Mouse (Mus musculus) heart, embryonic 16.5 days (tissue): ENCODE data around the gene Mlh3. TPM values are rescaled to one million over a fixed set of nuclear protein-coding genes. Genes with fewer than 3 reads are reported as not detected.
A peak's percentile ranks its signal among the peaks of the same experiment; 100 is the strongest.

Experiments
- ATAC-seq: fragments of 200-750 bp; cut with Nextera tagmentation; replicated peaks from 2 replicates; pipeline ENCODE4 v1.8.0; 2017; ENCODE audit warnings: moderate number of reproducible peaks; ENCODE audit not compliant: insufficient read depth, low FRiP score; ENCODE audit errors: extremely low read depth
- H3K27ac ChIP-seq: fragments of 300-500 bp; sonication (generic); 2 replicates; pipeline ENCODE4 v1.5.1; 2014; ENCODE audit warnings: mild to moderate bottlenecking, low read length, control low read depth, moderate library complexity
- H3K27me3 ChIP-seq: fragments of 300-500 bp; sonication (generic); 2 replicates; pipeline ENCODE4 v1.6.1; 2014; ENCODE audit warnings: low read length, mixed read lengths; ENCODE audit not compliant: control insufficient read depth, insufficient read depth
- H3K36me3 ChIP-seq: fragments of 300-500 bp; sonication (generic); 2 replicates; pipeline ENCODE4 v1.6.1; 2014; ENCODE audit not compliant: control insufficient read depth, insufficient read depth
- H3K4me1 ChIP-seq: fragments of 300-500 bp; sonication (generic); 2 replicates; pipeline ENCODE4 v1.6.1; 2014; ENCODE audit warnings: low read length, mixed read lengths; ENCODE audit not compliant: control insufficient read depth, insufficient read depth
- H3K4me2 ChIP-seq: fragments of 300-500 bp; sonication (generic); 2 replicates; pipeline ENCODE4 v1.6.1; 2014; ENCODE audit warnings: low read depth, mild to moderate bottlenecking, control low read depth, low read length
- H3K4me3 ChIP-seq: fragments of 300-500 bp; sonication (generic); 2 replicates; pipeline ENCODE4 v1.5.1; 2014; ENCODE audit warnings: mild to moderate bottlenecking, control low read depth, low read length
- H3K9ac ChIP-seq: fragments of 300-500 bp; sonication (generic); 2 replicates; pipeline ENCODE4 v1.6.1; 2014; ENCODE audit warnings: low read length, control low read depth
- H3K9me3 ChIP-seq: fragments of 300-500 bp; sonication (generic); replicated peaks from 2 replicates; pipeline ENCODE4 v1.6.1; 2016; ENCODE audit warnings: low read length; ENCODE audit not compliant: control insufficient read depth
- WGBS: fragments of 180-500 bp; shearing (Covaris S2); extraction: QIAGEN DNeasy Blood & Tissue Kit; methylation state at CpG from one replicate; pipeline ENCODE4 v1.1.7; 2014; 5-methylcytosine and 5-hydroxymethylcytosine counted together
- polyA plus RNA-seq: library from polyadenylated mRNA; unstranded; fragments of >200 nt; fragmentation: Nextera tagmentation; extraction: Ambion mirVana; gene quantifications from 2 replicates; pipeline ENCODE4 v1.2.1, GENCODE M21; 2015

The Mlh3 gene
- polyA plus RNA-seq, 1 experiment from 2014 or later = 6.4 TPM

DNA sequence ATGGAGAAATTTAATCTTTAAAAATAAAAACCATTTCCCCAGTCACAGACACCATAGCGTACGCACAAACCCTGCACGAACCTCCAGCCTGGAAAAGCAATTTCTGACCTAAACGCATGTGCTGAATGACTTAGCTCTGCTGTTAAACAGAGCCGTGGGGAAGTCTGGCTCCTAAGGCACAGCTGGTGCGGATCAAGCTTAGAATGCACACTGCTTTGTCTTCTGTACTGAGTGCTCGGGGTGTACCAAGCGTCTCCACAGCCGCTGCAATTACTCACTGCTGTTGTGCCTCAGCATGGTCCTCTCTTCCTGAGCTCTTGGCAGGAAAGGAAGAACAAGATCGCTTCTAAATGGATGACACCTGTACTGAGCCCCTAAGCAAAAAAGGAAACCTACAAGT lies 7.9 kb downstream of the Mlh3 start:
- peaks cover 4% of the 10 kb centered on the region for H3K4me1 ChIP-seq
- no peaks in the 10 kb centered on the region for H3K9me3 ChIP-seq
- H3K27ac ChIP-seq = no peak overlapping the region
- no peak overlapping the region for H3K9ac ChIP-seq
- H3K4me3 ChIP-seq = no peak overlapping the region
- no peak overlapping the region for H3K4me2 ChIP-seq
- H3K27me3 ChIP-seq = no peaks in the 10 kb centered on the region
- no peaks in the 10 kb centered on the region; the same call in 1 of the 2 replicates for H3K36me3 ChIP-seq
- 66% methylated on average over 10 of the region's 10 CpGs for WGBS
- ATAC-seq = no peak

GRCm38 (mm10) chr12:85257008-85257639 lies 13.3 kb downstream of the Mlh3 start:
- H3K4me1 ChIP-seq = peaks cover 3% of the 10 kb centered on the region
- no peaks in the 10 kb centered on the region for H3K27me3 ChIP-seq
- no peak overlapping the region for H3K4me3 ChIP-seq
- no peaks in the 10 kb centered on the region for H3K9me3 ChIP-seq
- no peak overlapping the region for H3K4me2 ChIP-seq
- ATAC-seq = peak; percentile 65
- no peaks in the 10 kb centered on the region for H3K36me3 ChIP-seq
- 47% methylated on average over 7 of the region's 7 CpGs for WGBS
- H3K9ac ChIP-seq = no peak overlapping the region
- peak overlapping the region; percentile 77 for H3K27ac ChIP-seq

GRCm38 (mm10) chr12:85256074-85256751 lies 14.2 kb downstream of the Mlh3 start:
- no peaks in the 10 kb centered on the region for H3K9me3 ChIP-seq
- no peaks in the 10 kb centered on the region for H3K27me3 ChIP-seq
- no peaks in the 10 kb centered on the region for H3K36me3 ChIP-seq
- H3K4me2 ChIP-seq = no peak overlapping the region
- peak; percentile 37; the same call in 1 of the 2 replicates for ATAC-seq
- no peak overlapping the region for H3K9ac ChIP-seq
- H3K27ac ChIP-seq = peak overlapping the region; percentile 77
- WGBS = 49% methylated on average over 7 of the region's 7 CpGs
- H3K4me1 ChIP-seq = peaks cover 3% of the 10 kb centered on the region
- no peak overlapping the region for H3K4me3 ChIP-seq

- WGBS = 74% methylated on average over 3 of the region's 3 CpGs
- Histone ChIP-seq H3K4me2 (no peak overlapping the region), H3K27ac (no peak overlapping the region), H3K9ac (no peak overlapping the region), H3K4me1 (peaks cover under 1% of the 10 kb centered on the region), H3K4me3 (no peak overlapping the region), H3K9me3 (peaks cover 4% of the 10 kb centered on the region; the same call in 1 of the 2 replicates), H3K27me3 (no peaks in the 10 kb centered on the region), H3K36me3 (peaks cover 6% of the 10 kb centered on the region)
- ATAC-seq = no peak
These were observed 18.3 kb downstream of the Mlh3 start for GRCm38 (mm10) chr12:85252083-85252482.

DNA sequence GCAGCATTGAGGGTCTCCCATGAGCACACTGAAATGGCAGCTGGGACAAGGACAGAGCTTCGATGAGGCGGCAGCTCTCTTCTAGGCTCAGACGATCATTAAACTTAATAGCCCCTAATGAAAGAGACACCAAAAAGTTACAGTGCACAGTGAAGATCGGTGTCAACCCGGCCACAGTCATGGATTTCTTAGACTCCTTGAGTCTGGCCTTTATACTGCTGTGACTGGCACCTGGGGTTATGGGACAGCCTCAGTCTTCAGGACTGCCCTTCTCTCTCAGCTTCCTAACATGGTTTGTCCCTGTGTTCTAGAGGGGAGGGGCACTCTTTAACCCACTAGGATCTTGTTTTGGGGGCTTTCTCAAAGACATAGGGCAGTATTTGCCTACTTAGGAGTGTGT lies 32.8 kb downstream of the Mlh3 start:
- no peak overlapping the region for H3K9ac ChIP-seq
- no peaks in the 10 kb centered on the region for H3K9me3 ChIP-seq
- H3K4me3 ChIP-seq = no peak overlapping the region
- H3K27ac ChIP-seq = no peak overlapping the region
- ATAC-seq = no peak
- H3K36me3 ChIP-seq = no peaks in the 10 kb centered on the region; the same call in 1 of the 2 replicates
- H3K27me3 ChIP-seq = no peaks in the 10 kb centered on the region
- H3K4me1 ChIP-seq = no peaks in the 10 kb centered on the region
- 88% methylated on average over 5 of the region's 5 CpGs for WGBS
- no peak overlapping the region for H3K4me2 ChIP-seq

- WGBS = 81% methylated on average over 21 of the region's 21 CpGs
- Histone ChIP-seq H3K4me2 (no peak overlapping the region), H3K36me3 (no peaks in the 10 kb centered on the region; the same call in 1 of the 2 replicates), H3K27me3 (no peaks in the 10 kb centered on the region), H3K27ac (no peak overlapping the region), H3K9ac (no peak overlapping the region), H3K9me3 (no peaks in the 10 kb centered on the region), H3K4me3 (no peak overlapping the region), H3K4me1 (no peaks in the 10 kb centered on the region)
- no peak for ATAC-seq
These were observed 36.7 kb downstream of the Mlh3 start for GRCm38 (mm10) chr12:85233376-85234358.

GRCm38 (mm10) chr12:85227876-85228599 lies 42.4 kb downstream of the Mlh3 start:
- 46% methylated on average over 15 of the region's 15 CpGs for WGBS
- ATAC-seq = no peak
- Histone ChIP-seq H3K4me3 (no peak overlapping the region), H3K4me2 (no peak overlapping the region), H3K27me3 (no peaks in the 10 kb centered on the region), H3K9ac (no peak overlapping the region), H3K9me3 (no peaks in the 10 kb centered on the region), H3K4me1 (peaks cover 4% of the 10 kb centered on the region; the same call in 1 of the 2 replicates), H3K36me3 (peaks cover 22% of the 10 kb centered on the region), H3K27ac (no peak overlapping the region)

GRCm38 (mm10) chr12:85227227-85227626 lies 43.2 kb downstream of the Mlh3 start:
- Histone ChIP-seq H3K27ac (no peak overlapping the region), H3K4me1 (peaks cover 4% of the 10 kb centered on the region; the same call in 1 of the 2 replicates), H3K27me3 (no peaks in the 10 kb centered on the region), H3K4me3 (no peak overlapping the region), H3K9me3 (no peaks in the 10 kb centered on the region), H3K9ac (no peak overlapping the region), H3K36me3 (peaks cover 30% of the 10 kb centered on the region), H3K4me2 (no peak overlapping the region)
- ATAC-seq = no peak
- 43% methylated on average over 7 of the region's 7 CpGs for WGBS
